Mouse (Mus musculus): Measurements from ENCODE around the gene Dvl3. TPM values are rescaled to one million over a fixed set of nuclear protein-coding genes. Genes with fewer than 3 reads are reported as not detected.
"Not testable (repeated sequence)": the region's sequence is repeated elsewhere in the genome, so short reads cannot be mapped to it uniquely, and the experiment has no call there.

The Dvl3 gene
- polyA plus RNA-seq, 1 experiment, result 109 TPM

- TF ChIP-seq CTCF (IDR thresholded peaks at IDR 0.05; ENCODE audit: borderline replicate concordance, extremely low read depth, insufficient read depth, insufficient read length) (no peak), POLR2A (IDR thresholded peaks at IDR 0.05; ENCODE audit: borderline replicate concordance, extremely low read depth, insufficient read depth, insufficient read length, poor library complexity, severe bottlenecking) (no peak)
- DNase-seq (ENCODE audit: low read depth), result no peak
These were observed 35.0 kb upstream of the Dvl3 start for GRCm38 (mm10) chr16:20481746-20482145.

GRCm38 (mm10) chr16:20483716-20484115, 33.1 kb upstream of the Dvl3 start:
- DNase-seq (ENCODE audit: low read depth), result not testable (repeated sequence)

- DNase-seq (ENCODE audit: low read depth), result no peak
- TF ChIP-seq CTCF (IDR thresholded peaks at IDR 0.05; ENCODE audit: borderline replicate concordance, extremely low read depth, insufficient read depth, insufficient read length) (no peak), POLR2A (IDR thresholded peaks at IDR 0.05; ENCODE audit: borderline replicate concordance, extremely low read depth, insufficient read depth, insufficient read length, poor library complexity, severe bottlenecking) (no peak)
These were observed 31.7 kb upstream of the Dvl3 start for GRCm38 (mm10) chr16:20485061-20485460.

- DNase-seq (ENCODE audit: low read depth), result peak; percentile 35
- TF ChIP-seq CTCF (IDR thresholded peaks at IDR 0.05; ENCODE audit: borderline replicate concordance, extremely low read depth, insufficient read depth, insufficient read length), result no peak
- TF ChIP-seq POLR2A (IDR thresholded peaks at IDR 0.05; ENCODE audit: borderline replicate concordance, extremely low read depth, insufficient read depth, insufficient read length, poor library complexity, severe bottlenecking), result no peak
These were observed 30.7 kb upstream of the Dvl3 start for GRCm38 (mm10) chr16:20486048-20486447.

GRCm38 (mm10) chr16:20488151-20488550, 28.6 kb upstream of the Dvl3 start:
- no peak for TF ChIP-seq POLR2A (IDR thresholded peaks at IDR 0.05; ENCODE audit: borderline replicate concordance, extremely low read depth, insufficient read depth, insufficient read length, poor library complexity, severe bottlenecking)
- DNase-seq (ENCODE audit: low read depth), result no peak

GRCm38 (mm10) chr16:20488751-20489150, 28.0 kb upstream of the Dvl3 start:
- not testable (repeated sequence) for DNase-seq (ENCODE audit: low read depth)

- no peak for DNase-seq (ENCODE audit: low read depth)
- TF ChIP-seq POLR2A (IDR thresholded peaks at IDR 0.05; ENCODE audit: borderline replicate concordance, extremely low read depth, insufficient read depth, insufficient read length, poor library complexity, severe bottlenecking) (no peak), CTCF (IDR thresholded peaks at IDR 0.05; ENCODE audit: borderline replicate concordance, extremely low read depth, insufficient read depth, insufficient read length) (no peak)
These were observed 27.5 kb upstream of the Dvl3 start for GRCm38 (mm10) chr16:20489233-20489632.

GRCm38 (mm10) chr16:20490581-20490980, 26.2 kb upstream of the Dvl3 start:
- TF ChIP-seq POLR2A (IDR thresholded peaks at IDR 0.05; ENCODE audit: borderline replicate concordance, extremely low read depth, insufficient read depth, insufficient read length, poor library complexity, severe bottlenecking), result no peak
- 0 out of 2 replicates have a peak, but pooled peaks have one; percentile 7 for TF ChIP-seq CTCF (IDR thresholded peaks at IDR 0.05; ENCODE audit: borderline replicate concordance, extremely low read depth, insufficient read depth, insufficient read length)
- DNase-seq (ENCODE audit: low read depth), result no peak

GRCm38 (mm10) chr16:20491301-20491700, 25.5 kb upstream of the Dvl3 start:
- TF ChIP-seq CTCF (IDR thresholded peaks at IDR 0.05; ENCODE audit: borderline replicate concordance, extremely low read depth, insufficient read depth, insufficient read length) (no peak), POLR2A (IDR thresholded peaks at IDR 0.05; ENCODE audit: borderline replicate concordance, extremely low read depth, insufficient read depth, insufficient read length, poor library complexity, severe bottlenecking) (no peak)
- DNase-seq (ENCODE audit: low read depth), result no peak

GRCm38 (mm10) chr16:20493452-20493851, 23.3 kb upstream of the Dvl3 start:
- TF ChIP-seq CTCF (IDR thresholded peaks at IDR 0.05; ENCODE audit: borderline replicate concordance, extremely low read depth, insufficient read depth, insufficient read length), result no peak
- no peak for TF ChIP-seq POLR2A (IDR thresholded peaks at IDR 0.05; ENCODE audit: borderline replicate concordance, extremely low read depth, insufficient read depth, insufficient read length, poor library complexity, severe bottlenecking)
- DNase-seq (ENCODE audit: low read depth), result no peak

GRCm38 (mm10) chr16:20496671-20497600, 19.8 kb upstream of the Dvl3 start:
- DNase-seq (ENCODE audit: low read depth), result peak; percentile 89
- no peak for TF ChIP-seq POLR2A (IDR thresholded peaks at IDR 0.05; ENCODE audit: borderline replicate concordance, extremely low read depth, insufficient read depth, insufficient read length, poor library complexity, severe bottlenecking)
- peak; percentile 72; the same call in 1 of the 2 replicates for TF ChIP-seq CTCF (IDR thresholded peaks at IDR 0.05; ENCODE audit: borderline replicate concordance, extremely low read depth, insufficient read depth, insufficient read length)

GRCm38 (mm10) chr16:20497980-20498676, 18.7 kb upstream of the Dvl3 start:
- DNase-seq (ENCODE audit: low read depth), result no peak
- no peak for TF ChIP-seq POLR2A (IDR thresholded peaks at IDR 0.05; ENCODE audit: borderline replicate concordance, extremely low read depth, insufficient read depth, insufficient read length, poor library complexity, severe bottlenecking)
- no peak for TF ChIP-seq CTCF (IDR thresholded peaks at IDR 0.05; ENCODE audit: borderline replicate concordance, extremely low read depth, insufficient read depth, insufficient read length)

All from brain, embryonic 14.5 days (tissue).